Mouse (Mus musculus): ENCODE measurements around the gene Il34.

- TF ChIP-seq CTCF (IDR thresholded peaks at IDR 0.05) (no peak), POLR2A (IDR thresholded peaks at IDR 0.05; ENCODE audit: insufficient read depth, low read depth, low read length) (no peak), EP300 (IDR thresholded peaks at IDR 0.05; ENCODE audit: insufficient read depth, low read depth, low read length) (no peak)
Measured at GRCm38 (mm10) chr8:110724493-110724892, 81.2 kb downstream of the Il34 start.

Data from heart, adult 2 months (tissue).